Mouse (Mus musculus) liver, embryonic 15.5 days (tissue): Measurements from ENCODE around the gene Abcb11. TPM values are rescaled to one million over a fixed set of nuclear protein-coding genes. Genes with fewer than 3 reads are reported as not detected.

Experiments
- ATAC-seq: fragments of 200-750 bp; cut with Nextera tagmentation; 2 replicates; pipeline ENCODE4 v1.8.0; 2017; ENCODE audit warnings: moderate number of reproducible peaks, mild to moderate bottlenecking, moderate library complexity; ENCODE audit not compliant: insufficient read depth
- H3K27ac ChIP-seq: fragments of 300-500 bp; sonication (generic); replicated peaks from 2 replicates; pipeline ENCODE4 v1.5.1; 2015; ENCODE audit warnings: mild to moderate bottlenecking, inconsistent platforms
- H3K27me3 ChIP-seq: fragments of 300-500 bp; sonication (generic); 2 replicates; pipeline ENCODE4 v1.6.1; 2015; ENCODE audit warnings: mild to moderate bottlenecking, inconsistent platforms
- H3K36me3 ChIP-seq: fragments of 300-500 bp; sonication (generic); replicated peaks from 2 replicates; pipeline ENCODE4 v1.6.1; 2015; ENCODE audit warnings: moderate library complexity, mild to moderate bottlenecking, inconsistent platforms
- H3K4me1 ChIP-seq: fragments of 300-500 bp; sonication (generic); replicated peaks from 2 replicates; pipeline ENCODE4 v1.6.1; 2015; ENCODE audit warnings: inconsistent platforms
- H3K4me2 ChIP-seq: fragments of 300-500 bp; sonication (generic); 2 replicates; pipeline ENCODE4 v1.6.1; 2015; ENCODE audit warnings: moderate library complexity, mild to moderate bottlenecking, inconsistent platforms
- H3K4me3 ChIP-seq: fragments of 300-500 bp; sonication (generic); replicated peaks from 2 replicates; pipeline ENCODE4 v1.5.1; 2015; ENCODE audit warnings: mild to moderate bottlenecking, inconsistent platforms
- H3K9ac ChIP-seq: fragments of 300-500 bp; sonication (generic); 2 replicates; pipeline ENCODE4 v1.6.1; 2015; ENCODE audit warnings: moderate library complexity, mild to moderate bottlenecking, inconsistent platforms
- H3K9me3 ChIP-seq: fragments of 300-500 bp; sonication (generic); replicated peaks from 2 replicates; pipeline ENCODE4 v1.6.1; 2016; ENCODE audit warnings: inconsistent platforms
- WGBS: fragments of 180-500 bp; shearing (Covaris S2); methylation state at CpG from one replicate; pipeline ENCODE4 v1.1.7; 2015; ENCODE audit warnings: mixed read lengths; ENCODE audit not compliant: insufficient replicate concordance; 5-methylcytosine and 5-hydroxymethylcytosine counted together
- polyA plus RNA-seq: library from polyadenylated mRNA; unstranded; fragments of >200 nt; fragmentation: Nextera tagmentation; extraction: Ambion mirVana; gene quantifications from 2 replicates; pipeline ENCODE4 v1.2.1, GENCODE M21; 2015

Abcb11 gene
- polyA plus RNA-seq, 1 experiment from 2014 or later, result 12.5 TPM

GRCm38 (mm10) chr2:69221868-69222416 lies 120.5 kb downstream of the Abcb11 start:
- no peaks in the 10 kb centered on the region for H3K9me3 ChIP-seq
- no peaks in the 10 kb centered on the region for H3K27me3 ChIP-seq
- H3K9ac ChIP-seq, result no peak overlapping the region
- 59% methylated on average over 5 of the region's 5 CpGs for WGBS
- no peaks in the 10 kb centered on the region for H3K4me1 ChIP-seq
- no peak for ATAC-seq
- no peak overlapping the region for H3K4me2 ChIP-seq
- H3K4me3 ChIP-seq, result no peak overlapping the region
- no peaks in the 10 kb centered on the region for H3K36me3 ChIP-seq
- H3K27ac ChIP-seq, result no peak overlapping the region

- ATAC-seq, result no peak
- WGBS, result 73% methylated on average over 7 of the region's 7 CpGs
- H3K9me3 ChIP-seq, result no peaks in the 10 kb centered on the region
Measured at GRCm38 (mm10) chr2:69215242-69215641, 127.2 kb downstream of the Abcb11 start.

GRCm38 (mm10) chr2:69212652-69213051 lies 129.8 kb downstream of the Abcb11 start:
- WGBS, result 64% methylated on average over 10 of the region's 10 CpGs
- Histone ChIP-seq H3K27me3 (no peaks in the 10 kb centered on the region), H3K4me1 (no peaks in the 10 kb centered on the region), H3K9ac (no peak overlapping the region), H3K27ac (no peak overlapping the region), H3K36me3 (no peaks in the 10 kb centered on the region), H3K9me3 (no peaks in the 10 kb centered on the region), H3K4me2 (no peak overlapping the region), H3K4me3 (no peak overlapping the region)
- no peak for ATAC-seq

More at GRCm38 (mm10) chr2:69215242-69215641, 127.2 kb downstream of the Abcb11 start:
- no peaks in the 10 kb centered on the region for H3K27me3 ChIP-seq
- H3K4me3 ChIP-seq, result no peak overlapping the region
- H3K4me1 ChIP-seq, result no peaks in the 10 kb centered on the region
- H3K36me3 ChIP-seq, result no peaks in the 10 kb centered on the region
- no peak overlapping the region for H3K9ac ChIP-seq
- H3K4me2 ChIP-seq, result no peak overlapping the region
- H3K27ac ChIP-seq, result no peak overlapping the region

- no peak within 1 kb of the TSS for H3K4me2 ChIP-seq
- H3K4me1 ChIP-seq, result peaks cover 3% of the 10 kb centered on the region; the same call in 1 of the 2 replicates
- no peaks in the 10 kb centered on the region for H3K9me3 ChIP-seq
- 68% methylated on average over 7 of the region's 7 CpGs for WGBS
- no peak for ATAC-seq
- no peaks in the 10 kb centered on the region for H3K36me3 ChIP-seq
- H3K27me3 ChIP-seq, result no peaks in the 10 kb centered on the region
- H3K4me3 ChIP-seq, result no peak within 1 kb of the TSS
- no peak within 1 kb of the TSS for H3K27ac ChIP-seq
- H3K9ac ChIP-seq, result no peak within 1 kb of the TSS
Measured at GRCm38 (mm10) chr2:69210773-69211172, 131.6 kb downstream of the Abcb11 start, which contains the start of gene G6pc2. Gene G6pc2, plus strand, starts transcription at chr2:69211073.

GRCm38 (mm10) chr2:69209684-69210083 lies 132.7 kb downstream of the Abcb11 start:
- no peak overlapping the region for H3K27ac ChIP-seq
- 72% methylated on average over 3 of the region's 3 CpGs for WGBS
- H3K4me2 ChIP-seq, result no peak overlapping the region
- no peaks in the 10 kb centered on the region for H3K27me3 ChIP-seq
- no peaks in the 10 kb centered on the region for H3K36me3 ChIP-seq
- no peaks in the 10 kb centered on the region for H3K9me3 ChIP-seq
- no peak overlapping the region for H3K9ac ChIP-seq
- H3K4me1 ChIP-seq, result peaks cover 7% of the 10 kb centered on the region
- no peak overlapping the region for H3K4me3 ChIP-seq
- ATAC-seq, result no peak

GRCm38 (mm10) chr2:69206523-69206922 lies 135.9 kb downstream of the Abcb11 start:
- peaks cover 20% of the 10 kb centered on the region for H3K36me3 ChIP-seq
- H3K27me3 ChIP-seq, result no peaks in the 10 kb centered on the region
- peak overlapping the region; percentile 35; the same call in 1 of the 2 replicates for H3K9ac ChIP-seq
- H3K4me2 ChIP-seq, result peak overlapping the region; percentile 59
- WGBS, result 12% methylated on average over 7 of the region's 7 CpGs
- peak overlapping the region; percentile 67 for H3K27ac ChIP-seq
- ATAC-seq, result peak; percentile 72
- H3K9me3 ChIP-seq, result no peaks in the 10 kb centered on the region
- peak overlapping the region; percentile 81 for H3K4me3 ChIP-seq
- H3K4me1 ChIP-seq, result peaks cover 18% of the 10 kb centered on the region

- Histone ChIP-seq H3K27ac (peak within 1 kb of the TSS; percentile 87), H3K9me3 (no peaks in the 10 kb centered on the region), H3K4me3 (peak within 1 kb of the TSS; percentile 81), H3K36me3 (peaks cover 27% of the 10 kb centered on the region), H3K4me2 (peak within 1 kb of the TSS; percentile 65), H3K9ac (peak within 1 kb of the TSS; percentile 90), H3K27me3 (no peaks in the 10 kb centered on the region), H3K4me1 (peaks cover 18% of the 10 kb centered on the region)
- peak; percentile 95 for ATAC-seq
- WGBS, result under 1% methylated on average over 46 of the region's 46 CpGs
Measured at GRCm38 (mm10) chr2:69205791-69206351, 136.5 kb downstream of the Abcb11 start, which contains the start of gene Spc25. Gene Spc25, minus strand, starts transcription at chr2:69206194.

GRCm38 (mm10) chr2:69205185-69205584 lies 137.2 kb downstream of the Abcb11 start:
- H3K27me3 ChIP-seq, result no peaks in the 10 kb centered on the region

GRCm38 (mm10) chr2:69193555-69193954 lies 148.9 kb downstream of the Abcb11 start:
- Histone ChIP-seq H3K27ac (no peak overlapping the region), H3K9me3 (no peaks in the 10 kb centered on the region), H3K27me3 (no peaks in the 10 kb centered on the region), H3K4me1 (peaks cover 6% of the 10 kb centered on the region; the same call in 1 of the 2 replicates), H3K4me3 (no peak overlapping the region), H3K36me3 (peaks cover 81% of the 10 kb centered on the region), H3K4me2 (no peak overlapping the region), H3K9ac (no peak overlapping the region)
- ATAC-seq, result no peak
- WGBS, result 68% methylated on average over 5 of the region's 5 CpGs

More at GRCm38 (mm10) chr2:69205185-69205584, 137.2 kb downstream of the Abcb11 start:
- no peak for ATAC-seq
- Histone ChIP-seq H3K4me1 (peaks cover 18% of the 10 kb centered on the region), H3K36me3 (peaks cover 30% of the 10 kb centered on the region), H3K9me3 (no peaks in the 10 kb centered on the region), H3K4me2 (peak overlapping the region; percentile 65), H3K9ac (peak overlapping the region; percentile 90), H3K4me3 (peak overlapping the region; percentile 81), H3K27ac (peak overlapping the region; percentile 87)
- 12% methylated on average over 6 of the region's 6 CpGs for WGBS

- no peaks in the 10 kb centered on the region for H3K27me3 ChIP-seq
- no peaks in the 10 kb centered on the region for H3K9me3 ChIP-seq
- no peak for ATAC-seq
- no peak overlapping the region for H3K4me3 ChIP-seq
- no peak overlapping the region for H3K27ac ChIP-seq
- no peak overlapping the region for H3K9ac ChIP-seq
- 54% methylated on average over 5 of the region's 5 CpGs for WGBS
- peaks cover 6% of the 10 kb centered on the region; the same call in 1 of the 2 replicates for H3K4me1 ChIP-seq
- H3K4me2 ChIP-seq, result no peak overlapping the region
- peaks cover 79% of the 10 kb centered on the region for H3K36me3 ChIP-seq
Measured at GRCm38 (mm10) chr2:69191059-69191458, 151.4 kb downstream of the Abcb11 start.

- Histone ChIP-seq H3K9ac (no peak overlapping the region), H3K27ac (no peak overlapping the region), H3K4me1 (peaks cover 6% of the 10 kb centered on the region; the same call in 1 of the 2 replicates), H3K4me2 (no peak overlapping the region), H3K9me3 (no peaks in the 10 kb centered on the region), H3K36me3 (peaks cover 61% of the 10 kb centered on the region), H3K27me3 (no peaks in the 10 kb centered on the region), H3K4me3 (no peak overlapping the region)
- no peak for ATAC-seq
- WGBS, result 39% methylated on average over 4 of the region's 4 CpGs
Measured at GRCm38 (mm10) chr2:69189222-69189621, 153.2 kb downstream of the Abcb11 start.
